ENCODE assay signal across 1 mouse cellular context in the genomic region with DNA sequence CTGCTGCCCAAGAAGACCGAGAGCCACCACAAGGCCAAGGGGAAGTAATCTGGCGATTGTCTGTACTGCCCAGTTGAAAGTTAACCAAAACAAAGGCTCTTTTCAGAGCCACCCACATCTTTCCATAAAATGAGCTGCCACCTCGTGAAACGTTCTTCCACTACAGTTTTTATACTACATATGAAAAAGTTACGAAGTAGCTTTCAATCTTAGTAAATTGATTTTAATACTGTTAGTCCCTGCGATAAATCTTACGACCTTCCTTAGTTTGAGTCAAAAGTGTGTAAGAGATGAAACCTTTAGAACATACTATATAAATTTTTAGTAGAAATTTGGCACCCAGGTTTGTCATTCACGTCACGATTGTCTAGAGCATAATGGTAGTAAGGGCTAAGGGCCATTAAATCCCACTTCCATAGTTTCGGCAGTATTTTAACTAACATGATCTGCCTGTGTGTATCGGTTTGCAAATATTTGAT.
TF ChIP-seq lines count a peak whose summit lies in the region.

No protein-coding gene starts in this region.

TF ChIP-seq in CH12.LX, 34 proteins besides CTCF, POLR2A, EP300 and RAD21:
- TF ChIP-seq UBTF (IDR thresholded peaks at IDR 0.05; ENCODE audit: low read depth, low read length) (0 out of 2 replicates have a peak, but pooled peaks have one; percentile 99), E2F4 (IDR thresholded peaks at IDR 0.05; ENCODE audit: insufficient replicate concordance, low read depth, low read length) (no peak), BHLHE40 (IDR thresholded peaks at IDR 0.05; ENCODE audit: low read depth, low read length) (no peak; the same call in 1 of the 2 replicates), ZC3H11A (IDR thresholded peaks at IDR 0.05; ENCODE audit: low read depth, low read length) (no peak), IRF4 (IDR thresholded peaks at IDR 0.05; ENCODE audit: low read depth, low read length) (no peak), ELF1 (IDR thresholded peaks at IDR 0.05; ENCODE audit: low read depth, low read length) (no peak), POLR2AphosphoS2 (IDR thresholded peaks at IDR 0.05; ENCODE audit: low read depth, low read length) (peak; percentile 97), MAX (IDR thresholded peaks at IDR 0.05; ENCODE audit: low read length) (no peak), TCF12 (IDR thresholded peaks at IDR 0.05; ENCODE audit: low read depth, low read length) (no peak), HCFC1 (IDR thresholded peaks at IDR 0.05; ENCODE audit: low read depth, low read length) (no peak; the same call in 1 of the 2 replicates), USF2 (conservative IDR thresholded peaks at IDR 0.05; ENCODE audit: low read depth, low read length) (no peak), JUN (IDR thresholded peaks at IDR 0.05; ENCODE audit: insufficient read depth, low read depth, low read length) (no peak), RCOR1 (conservative IDR thresholded peaks at IDR 0.05; ENCODE audit: low read depth, low read length) (no peak), SMC3 (IDR thresholded peaks at IDR 0.05; ENCODE audit: low read depth, low read length) (no peak), MYC (IDR thresholded peaks at IDR 0.05; ENCODE audit: low read depth, low read length) (0 out of 2 replicates have a peak, but pooled peaks have one; percentile 33), CHD1 (IDR thresholded peaks at IDR 0.05; ENCODE audit: low read depth, low read length) (no peak), MXI1 (IDR thresholded peaks at IDR 0.05; ENCODE audit: low read depth, low read length) (no peak), ZMIZ1 (IDR thresholded peaks at IDR 0.05; ENCODE audit: low read depth, low read length) (peak; percentile 98), NRF1 (IDR thresholded peaks at IDR 0.05; ENCODE audit: low read depth, low read length) (no peak), KAT2A (IDR thresholded peaks at IDR 0.05; ENCODE audit: insufficient replicate concordance, low read length) (no peak), ZNF384 (IDR thresholded peaks at IDR 0.05; ENCODE audit: low read depth, low read length) (no peak), NELFE (IDR thresholded peaks at IDR 0.05; ENCODE audit: low read depth, low read length) (no peak; the same call in 1 of the 2 replicates), MAZ (IDR thresholded peaks at IDR 0.05; ENCODE audit: low read depth, low read length) (no peak), PAX5 (IDR thresholded peaks at IDR 0.05; ENCODE audit: low read length) (no peak), JUND (conservative IDR thresholded peaks at IDR 0.05; ENCODE audit: low read depth, low read length) (no peak), SIN3A (IDR thresholded peaks at IDR 0.05; ENCODE audit: low read length) (peak; percentile 10; the same call in 1 of the 2 replicates), MEF2A (IDR thresholded peaks at IDR 0.05; ENCODE audit: borderline replicate concordance, low read depth, low read length) (no peak), CHD2 (IDR thresholded peaks at IDR 0.05; ENCODE audit: low read length) (no peak), MAFK (IDR thresholded peaks at IDR 0.05; ENCODE audit: insufficient replicate concordance, low read length) (no peak)
